Comparison of ENCODE assay signal across 11 mouse cellular contexts in the genomic region with DNA sequence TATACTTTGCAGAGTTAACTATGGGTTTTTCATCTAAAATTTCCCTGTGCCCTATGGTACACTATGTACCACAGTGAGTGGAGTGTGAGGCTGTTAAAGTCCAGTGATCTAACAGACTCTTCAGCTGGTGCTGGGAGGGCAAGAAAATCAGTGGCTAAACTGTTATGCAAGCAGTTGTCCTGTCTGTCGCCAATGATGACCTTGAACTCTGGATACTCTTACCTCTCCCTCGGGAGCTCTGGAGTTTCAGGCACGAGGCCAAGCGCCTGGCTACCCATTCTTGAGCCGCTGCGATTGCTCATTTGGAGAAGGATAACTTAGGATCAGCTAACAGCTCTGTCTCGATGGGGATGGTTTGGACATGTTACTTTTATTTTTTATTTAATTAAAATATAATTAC. TPM values are rescaled to one million over a fixed set of nuclear protein-coding genes. Genes with fewer than 3 reads are reported as not detected.
A peak's percentile ranks its signal among the peaks of the same experiment; 100 is the strongest.
DNase-seq lines count a peak whose midpoint lies in the region; TF ChIP-seq lines count a peak whose summit lies in the region.
"Had no signal": no experiment of that assay in that cellular context is flagged by ENCODE, and none has a peak within 500 bp of the region (broad histone marks: within the 10 kb centered on the region; RNA-seq: fewer than 3 reads in every experiment).

No protein-coding gene starts in this region.

- no peaks in the 10 kb centered on the region for H3K4me1 ChIP-seq in thymus, adult 2 months (replicated peaks; ENCODE audit: control insufficient read depth, insufficient read depth, low read length)
- H3K4me1 ChIP-seq: limb, embryonic 15.5 days; neural tube, embryonic 13.5 days had no signal

- no peak for TF ChIP-seq CTCF in thymus, adult 2 months (IDR thresholded peaks at IDR 0.05; ENCODE audit: borderline replicate concordance, control insufficient read depth, extremely low read depth, insufficient read depth, low read length, poor library complexity)

- WGBS in thymus, adult 2 months, result 90% methylated on average over 7 of the region's 7 CpGs

- H3K4me3 ChIP-seq in thymus, adult 2 months (ENCODE audit: control insufficient read depth, insufficient read depth, low read length), result no peak overlapping the region
- H3K4me3 ChIP-seq: limb, embryonic 15.5 days; neural tube, embryonic 13.5 days had no signal

- peak; percentile 40 for DNase-seq in ovary, adult 18-20 months (ENCODE audit: low spot score)
- DNase-seq in ovary, postnatal 10 days (ENCODE audit: low spot score), result no peak
- peak; percentile 58 for DNase-seq in gastrocnemius, adult 18-20 months (ENCODE audit: low spot score)
- DNase-seq in heart, postnatal 14 days, result peak; percentile 59 to 65
- peak; percentile 56 for DNase-seq in testis, postnatal 14 days (ENCODE audit: low spot score)
- DNase-seq in thymus, adult 2 months, result no peak
- DNase-seq in embryo, embryonic 9.5 days (ENCODE audit: extremely low spot score), result no peak
- DNase-seq in layer of hippocampus, adult 9-10 months (ENCODE audit: low spot score), result no peak
- DNase-seq: thymus, postnatal 4 days had no signal

- no peaks in the 10 kb centered on the region for H3K27me3 ChIP-seq in thymus, adult 2 months (ENCODE audit: control insufficient read depth, insufficient read depth, low read length)
- H3K27me3 ChIP-seq: limb, embryonic 15.5 days; neural tube, embryonic 13.5 days had no signal

- intact Hi-C loops in heart, postnatal 14 days (cut with DNase I), result no loop called here

- H3K36me3 ChIP-seq in thymus, adult 2 months (ENCODE audit: control insufficient read depth, insufficient read depth, low read length), result no peaks in the 10 kb centered on the region
- H3K36me3 ChIP-seq: limb, embryonic 15.5 days; neural tube, embryonic 13.5 days had no signal

- no peak overlapping the region for H3K27ac ChIP-seq in thymus, adult 2 months (ENCODE audit: control insufficient read depth, insufficient read depth, low read length)
- H3K27ac ChIP-seq: limb, embryonic 15.5 days; neural tube, embryonic 13.5 days had no signal

- no peak for TF ChIP-seq POLR2A in thymus, adult 2 months (IDR thresholded peaks at IDR 0.05; ENCODE audit: control insufficient read depth, extremely low read depth, insufficient read depth, low read length, poor library complexity)

RNA-seq across cellular contexts. Expression of a gene that starts 18.1 kb away (rescaled TPM):
- 10 to 100 TPM; 67.1 to 69.8 TPM for total RNA-seq in gastrocnemius, adult 18-20 months (2021)
- 10 to 100 TPM; 45.3 to 49.5 TPM for total RNA-seq in heart, postnatal 14 days (2021)
- polyA plus RNA-seq in thymus, adult 2 months (2012; rRNA removed), result 23.4 and 24.3 TPM in 2 replicates

RNA-seq across cellular contexts. Expression of a gene that starts 57.4 kb away (rescaled TPM):
- total RNA-seq in gastrocnemius, adult 18-20 months (2021), result 10 to 100 TPM in 1 of 2 experiments, 1 to 10 TPM in 1; 8.8 to 10.0 TPM
- 1 to 10 TPM; 7.3 to 8.7 TPM for total RNA-seq in heart, postnatal 14 days (2021)
- 5.9 and 6.8 TPM in 2 replicates for polyA plus RNA-seq in thymus, adult 2 months (2012; rRNA removed)

Comparison
In these comparisons a context has a peak if more than half of its experiments do, and no peak if none do; other contexts are left out.
1. DNase-seq: peak in ovary, adult 18-20 months (single experiment), gastrocnemius, adult 18-20 months (single experiment), heart, postnatal 14 days (2 of 2) and testis, postnatal 14 days (single experiment); none in ovary, postnatal 10 days (single experiment), thymus, adult 2 months (single experiment), embryo, embryonic 9.5 days (single experiment) and layer of hippocampus, adult 9-10 months (single experiment).